Mouse (Mus musculus) neural tube, embryonic 15.5 days (tissue): ENCODE data around the gene Fam161b. TPM values are rescaled to one million over a fixed set of nuclear protein-coding genes. Genes with fewer than 3 reads are reported as not detected.

Experiments
- ATAC-seq: fragments of 200-750 bp; cut with Nextera tagmentation; 2 replicates; pipeline ENCODE4 v1.8.0; 2017; ENCODE audit warnings: mild to moderate bottlenecking, moderate TSS enrichment, moderate library complexity; ENCODE audit not compliant: low FRiP score
- H3K27ac ChIP-seq: fragments of 300-500 bp; sonication (generic); replicated peaks from 2 replicates; pipeline ENCODE4 v1.5.1; 2015; ENCODE audit warnings: mild to moderate bottlenecking, inconsistent platforms
- H3K27me3 ChIP-seq: fragments of 300-500 bp; sonication (generic); replicated peaks from 2 replicates; pipeline ENCODE4 v1.6.1; 2015; ENCODE audit warnings: inconsistent platforms
- H3K36me3 ChIP-seq: fragments of 300-500 bp; sonication (generic); 2 replicates; pipeline ENCODE4 v1.6.1; 2015; ENCODE audit warnings: inconsistent platforms
- H3K4me1 ChIP-seq: fragments of 300-500 bp; sonication (generic); 2 replicates; pipeline ENCODE4 v1.6.1; 2015; ENCODE audit warnings: inconsistent platforms
- H3K4me2 ChIP-seq: fragments of 300-500 bp; sonication (generic); 2 replicates; pipeline ENCODE4 v1.6.1; 2015; ENCODE audit warnings: inconsistent platforms, mild to moderate bottlenecking, moderate library complexity
- H3K4me3 ChIP-seq: fragments of 300-500 bp; sonication (generic); replicated peaks from 2 replicates; pipeline ENCODE4 v1.5.1; 2015; ENCODE audit warnings: mild to moderate bottlenecking, inconsistent platforms
- H3K9ac ChIP-seq: fragments of 300-500 bp; sonication (generic); replicated peaks from 2 replicates; pipeline ENCODE4 v1.6.1; 2015; ENCODE audit warnings: mild to moderate bottlenecking, inconsistent platforms
- H3K9me3 ChIP-seq: fragments of 300-500 bp; sonication (generic); replicated peaks from 2 replicates; pipeline ENCODE4 v1.6.1; 2016; ENCODE audit warnings: inconsistent platforms
- WGBS: fragments of 180-500 bp; shearing (Covaris S2); methylation state at CpG from one replicate; pipeline ENCODE4 v1.1.7; 2015; ENCODE audit warnings: mixed read lengths; 5-methylcytosine and 5-hydroxymethylcytosine counted together
- polyA plus RNA-seq: library from polyadenylated mRNA; unstranded; fragments of >200 nt; fragmentation: Nextera tagmentation; extraction: Ambion mirVana; gene quantifications from 2 replicates; pipeline ENCODE4 v1.2.1, GENCODE M21; 2015

The Fam161b gene
- polyA plus RNA-seq, 1 experiment from 2014 or later, result 16.8 TPM

GRCm38 (mm10) chr12:84304554-84304953, 57.1 kb downstream of the Fam161b start:
- Histone ChIP-seq H3K4me2 (no peak overlapping the region), H3K4me3 (no peak overlapping the region), H3K9ac (no peak overlapping the region), H3K27me3 (no peaks in the 10 kb centered on the region), H3K36me3 (peaks cover 22% of the 10 kb centered on the region), H3K4me1 (no peaks in the 10 kb centered on the region), H3K27ac (no peak overlapping the region), H3K9me3 (no peaks in the 10 kb centered on the region)
- ATAC-seq, result no peak
- WGBS, result 83% methylated on average over 1 of the region's 1 CpGs

- Histone ChIP-seq H3K4me2 (no peak overlapping the region), H3K9ac (no peak overlapping the region), H3K27ac (no peak overlapping the region), H3K9me3 (no peaks in the 10 kb centered on the region), H3K27me3 (no peaks in the 10 kb centered on the region), H3K4me1 (no peaks in the 10 kb centered on the region), H3K36me3 (peaks cover 23% of the 10 kb centered on the region), H3K4me3 (no peak overlapping the region)
- ATAC-seq, result no peak
- 91% methylated on average over 5 of the region's 5 CpGs for WGBS
Measured at GRCm38 (mm10) chr12:84304101-84304500, 57.5 kb downstream of the Fam161b start.

GRCm38 (mm10) chr12:84299265-84299664, 62.4 kb downstream of the Fam161b start:
- H3K27ac ChIP-seq, result no peak overlapping the region
- H3K36me3 ChIP-seq, result peaks cover 22% of the 10 kb centered on the region
- H3K4me2 ChIP-seq, result no peak overlapping the region
- no peak for ATAC-seq
- WGBS, result 96% methylated on average over 2 of the region's 2 CpGs
- no peak overlapping the region for H3K4me3 ChIP-seq
- no peak overlapping the region for H3K9ac ChIP-seq
- no peaks in the 10 kb centered on the region for H3K27me3 ChIP-seq
- H3K9me3 ChIP-seq, result no peaks in the 10 kb centered on the region
- no peaks in the 10 kb centered on the region for H3K4me1 ChIP-seq

- no peak overlapping the region for H3K9ac ChIP-seq
- no peak overlapping the region for H3K4me2 ChIP-seq
- H3K27ac ChIP-seq, result no peak overlapping the region
- H3K4me1 ChIP-seq, result no peaks in the 10 kb centered on the region
- no peak overlapping the region for H3K4me3 ChIP-seq
- no peaks in the 10 kb centered on the region for H3K9me3 ChIP-seq
- peaks cover 23% of the 10 kb centered on the region; the same call in 1 of the 2 replicates for H3K36me3 ChIP-seq
- no peak for ATAC-seq
- H3K27me3 ChIP-seq, result no peaks in the 10 kb centered on the region
- WGBS, result 96% methylated on average over 6 of the region's 6 CpGs
Measured at GRCm38 (mm10) chr12:84297851-84298250, 63.8 kb downstream of the Fam161b start.

Other genes starting within 250 kb of the Fam161b start
- 6.7 and 7.0 TPM in 2 replicates for gene Dnal1, start 247.5 kb downstream of the Fam161b start, polyA plus RNA-seq
- 3.2 and 3.8 TPM in 2 replicates for gene Pnma1, start 213.3 kb downstream of the Fam161b start, polyA plus RNA-seq
- gene Elmsan1, start 143.0 kb downstream of the Fam161b start, polyA plus RNA-seq, result 4.0 and 5.4 TPM in 2 replicates
- gene Ptgr2, start 76.6 kb downstream of the Fam161b start, polyA plus RNA-seq, result 15.8 and 18.2 TPM in 2 replicates
- gene Zfp410, start 45.0 kb downstream of the Fam161b start, polyA plus RNA-seq, result 60.6 and 61.2 TPM in 2 replicates
- 43.5 and 44.1 TPM in 2 replicates for gene Coq6, start 176 bp downstream of the Fam161b start, polyA plus RNA-seq
- gene Entpd5, start 47.2 kb upstream of the Fam161b start, polyA plus RNA-seq, result 11.6 and 17.0 TPM in 2 replicates
- 3.6 and 5.0 TPM in 2 replicates for gene Bbof1, start 47.2 kb upstream of the Fam161b start, polyA plus RNA-seq
- 21.5 and 21.9 TPM in 2 replicates for gene Rnf113a2, start 55.4 kb upstream of the Fam161b start, polyA plus RNA-seq
- 31.7 and 34.7 TPM in 2 replicates for gene Aldh6a1, start 89.2 kb upstream of the Fam161b start, polyA plus RNA-seq
- gene Lin52, start 89.6 kb upstream of the Fam161b start, polyA plus RNA-seq, result 28.9 and 29.7 TPM in 2 replicates
- 5.7 and 6.0 TPM in 2 replicates for gene Vsx2, start 207.9 kb upstream of the Fam161b start, polyA plus RNA-seq